In the genomic region with DNA sequence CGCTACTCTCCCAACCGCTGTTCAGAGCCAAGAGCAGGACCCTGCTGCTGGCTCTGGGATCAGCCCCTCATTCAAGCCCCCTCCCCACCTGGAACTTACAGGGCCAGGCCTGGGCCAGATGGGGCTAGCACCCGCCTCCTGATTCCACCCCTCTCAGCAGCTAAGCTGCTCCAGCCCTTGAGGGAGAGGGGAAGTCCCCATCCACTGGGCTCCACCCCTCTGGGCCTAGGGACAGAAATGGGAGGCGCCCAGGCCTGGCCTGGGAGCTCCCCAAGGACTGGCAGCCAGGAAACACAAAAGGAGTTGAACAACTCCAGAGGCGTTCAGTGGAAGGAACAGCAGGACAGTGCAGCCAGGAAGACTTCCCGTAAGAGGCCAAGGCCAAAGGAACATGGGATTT, we compare ENCODE assay signal across 8 mouse cellular contexts. TPM values are rescaled to one million over a fixed set of nuclear protein-coding genes. Genes with fewer than 3 reads are reported as not detected.
DNase-seq lines count a peak whose midpoint lies in the region; ATAC-seq and TF ChIP-seq lines count a peak whose summit lies in the region.

No protein-coding gene starts in this region.

- peak overlapping the region; percentile 98 for H3K4me2 ChIP-seq in forebrain, embryonic 12.5 days
- H3K4me2 ChIP-seq in heart, postnatal 0 days (ENCODE audit: low read depth, low read length): peak overlapping the region; percentile 76
- peak overlapping the region; percentile 88 for H3K4me2 ChIP-seq in lung, embryonic 14.5 days

- TF ChIP-seq RAD21 in MEL (IDR thresholded peaks at IDR 0.05; ENCODE audit: low read depth, low read length): no peak

- no peaks in the 10 kb centered on the region for H3K79me2 ChIP-seq in MEL (ENCODE audit: control insufficient read depth, insufficient read depth, low read length, poor library complexity)

- ATAC-seq in forebrain, embryonic 12.5 days (ENCODE audit: low FRiP score): peak; percentile 66
- ATAC-seq in heart, postnatal 0 days (ENCODE audit: insufficient read depth, low read depth): peak; percentile 82
- ATAC-seq in lung, embryonic 14.5 days (ENCODE audit: insufficient read depth): peak; percentile 86
- ATAC-seq in activated CD4-positive, CD25-positive, alpha-beta regulatory T cell, adult 4 months: no peak

- TF ChIP-seq EP300 in MEL (IDR thresholded peaks at IDR 0.05; ENCODE audit: low read depth in 1 of 2, low read length in 2 of 2): no peak
- no peak for TF ChIP-seq EP300 in heart, postnatal 0 days (IDR thresholded peaks at IDR 0.05; ENCODE audit: low read depth)

- peaks cover 2 to 11% of the 10 kb centered on the region in 2 experiments for H3K4me1 ChIP-seq in MEL (ENCODE audit: control insufficient read depth in 1 of 2, insufficient read depth in 2 of 2, low read length in 2 of 2)
- H3K4me1 ChIP-seq in forebrain, embryonic 12.5 days: peaks cover 73% of the 10 kb centered on the region
- peaks cover 17% of the 10 kb centered on the region; the same call in 1 of the 2 replicates for H3K4me1 ChIP-seq in heart, postnatal 0 days (ENCODE audit: control insufficient read depth, insufficient read depth)
- peaks cover 4% of the 10 kb centered on the region; the same call in 1 of the 2 replicates for H3K4me1 ChIP-seq in lung, embryonic 14.5 days (ENCODE audit: insufficient read depth)

- peak overlapping the region; percentile 39 for H3K9ac ChIP-seq in MEL (ENCODE audit: control insufficient read depth, low read depth, low read length, poor library complexity, severe bottlenecking)
- H3K9ac ChIP-seq in forebrain, embryonic 12.5 days: peak overlapping the region; percentile 61
- H3K9ac ChIP-seq in heart, postnatal 0 days (replicated peaks; ENCODE audit: low read depth, low read length): peak overlapping the region; percentile 40; the same call in 1 of the 2 replicates
- H3K9ac ChIP-seq in lung, embryonic 14.5 days: peak overlapping the region; percentile 59

- H3K36me3 ChIP-seq in MEL (ENCODE audit: control insufficient read depth in 1 of 2, insufficient read depth in 2 of 2, low read length in 2 of 2): peaks cover 0 to 2% of the 10 kb centered on the region in 2 experiments; a peak in 1 of 4 replicates
- H3K36me3 ChIP-seq in forebrain, embryonic 12.5 days (replicated peaks): no peaks in the 10 kb centered on the region
- H3K36me3 ChIP-seq in heart, postnatal 0 days (replicated peaks; ENCODE audit: control insufficient read depth, insufficient read depth, low read length): no peaks in the 10 kb centered on the region
- H3K36me3 ChIP-seq in lung, embryonic 14.5 days (ENCODE audit: insufficient read depth): no peaks in the 10 kb centered on the region

- no peak for TF ChIP-seq CTCF in MEL (IDR thresholded peaks at IDR 0.05 in 2 of 3, conservative IDR thresholded peaks at IDR 0.05 in 1 of 3; ENCODE audit: control insufficient read depth in 1 of 3, insufficient read depth in 1 of 3, low read depth in 2 of 3, low read length in 3 of 3, poor library complexity in 1 of 3, severe bottlenecking in 1 of 3)
- no peak for TF ChIP-seq CTCF in heart, postnatal 0 days (IDR thresholded peaks at IDR 0.05; ENCODE audit: low read depth)
- no peak for TF ChIP-seq CTCF in lung, embryonic 14.5 days (IDR thresholded peaks at IDR 0.05; ENCODE audit: low read depth)

- H3K4me3 ChIP-seq in MEL (ENCODE audit: control insufficient read depth in 1 of 2, insufficient read depth in 1 of 2, low read depth in 2 of 2, low read length in 2 of 2): peak overlapping the region; percentile 59 to 94
- H3K4me3 ChIP-seq in forebrain, embryonic 12.5 days (replicated peaks): peak overlapping the region; percentile 50
- H3K4me3 ChIP-seq in heart, postnatal 0 days (ENCODE audit: low read depth, low read length): peak overlapping the region; percentile 45
- peak overlapping the region; percentile 49 for H3K4me3 ChIP-seq in lung, embryonic 14.5 days (ENCODE audit: low read depth, low read length)

- TF ChIP-seq POLR2A in MEL (IDR thresholded peaks at IDR 0.05; ENCODE audit: control insufficient read depth in 1 of 2, insufficient read depth in 1 of 2, low read depth in 1 of 2, low read length in 2 of 2, poor library complexity in 1 of 2): no peak

- peak; percentile 76 for DNase-seq in MEL (ENCODE audit: low read depth, low spot score)
- DNase-seq in adrenal gland, adult 8-10 months: peak; percentile 84
- DNase-seq in heart, postnatal 0 days (ENCODE audit: low spot score): peak; percentile 88
- peak; percentile 86 for DNase-seq in kidney, postnatal 14 days
- DNase-seq in lung, embryonic 14.5 days: peak; percentile 91
- peak; percentile 79 for DNase-seq in ovary, postnatal 14 days (ENCODE audit: low spot score)

- H3K27ac ChIP-seq in MEL (ENCODE audit: control insufficient read depth, low read depth, low read length): no peak overlapping the region
- peak overlapping the region; percentile 86 for H3K27ac ChIP-seq in forebrain, embryonic 12.5 days
- H3K27ac ChIP-seq in heart, postnatal 0 days (ENCODE audit: low read depth): 0 out of 2 replicates have a peak overlapping the region, but pooled peaks have one; percentile 31
- H3K27ac ChIP-seq in lung, embryonic 14.5 days (ENCODE audit: low read depth): 0 out of 2 replicates have a peak overlapping the region, but pooled peaks have one; percentile 27

- peaks cover 2 to 10% of the 10 kb centered on the region in 2 experiments; a peak in 3 of 4 replicates for H3K27me3 ChIP-seq in MEL (ENCODE audit: control insufficient read depth in 1 of 2, insufficient read depth in 2 of 2, low read length in 2 of 2)
- peaks cover 84% of the 10 kb centered on the region for H3K27me3 ChIP-seq in forebrain, embryonic 12.5 days
- H3K27me3 ChIP-seq in heart, postnatal 0 days (ENCODE audit: control insufficient read depth, insufficient read depth, low read length): peaks cover 55% of the 10 kb centered on the region
- peaks cover 64% of the 10 kb centered on the region for H3K27me3 ChIP-seq in lung, embryonic 14.5 days (ENCODE audit: insufficient read depth, low read length)

- no peaks in the 10 kb centered on the region for H3K9me3 ChIP-seq in MEL (replicated peaks; ENCODE audit: insufficient read depth, low read length)
- no peaks in the 10 kb centered on the region for H3K9me3 ChIP-seq in forebrain, embryonic 12.5 days
- H3K9me3 ChIP-seq in heart, postnatal 0 days (replicated peaks; ENCODE audit: control insufficient read depth, low read length): no peaks in the 10 kb centered on the region
- H3K9me3 ChIP-seq in lung, embryonic 14.5 days (ENCODE audit: low read depth, low read length): no peaks in the 10 kb centered on the region

- 0% methylated on average over 5 of the region's 6 CpGs for WGBS in forebrain, embryonic 12.5 days
- WGBS in heart, postnatal 0 days: 10% methylated on average over 5 of the region's 6 CpGs
- 11% methylated on average over 5 of the region's 6 CpGs for WGBS in lung, embryonic 14.5 days

TF ChIP-seq in MEL, 35 proteins besides CTCF, POLR2A, EP300 and RAD21:
- TF ChIP-seq NRF1 (IDR thresholded peaks at IDR 0.05; ENCODE audit: insufficient read depth, low read depth, low read length, poor library complexity, severe bottlenecking) (no peak), ZKSCAN1 (IDR thresholded peaks at IDR 0.05; ENCODE audit: low read depth, low read length) (no peak), MXI1 (IDR thresholded peaks at IDR 0.05; ENCODE audit: low read depth, low read length) (0 out of 2 replicates have a peak, but pooled peaks have one; percentile 2)

RNA-seq across cellular contexts. Expression of gene Foxo6, which starts 4.0 kb away (rescaled TPM):
- 0.23 and 0.31 TPM in 2 replicates for total RNA-seq in MEL (2012; rRNA removed)
- polyA plus RNA-seq in MEL (2012; ENCODE audit: insufficient read depth in 1 of 2, insufficient read length in 2 of 2, low read depth in 1 of 2, low replicate concordance in 2 of 2, missing spikeins in 1 of 2): 1 to 10 TPM in 1 of 2 experiments, not detected in 1; 3.4 TPM
- 1 to 10 TPM in 2 of 4 experiments, under 1 TPM in 2; 0.90 to 1.6 (median 1.1) TPM for total RNA-seq in adrenal gland, adult 8-10 months (2022)
- 0.96 and 1.1 TPM in 2 replicates for polyA plus RNA-seq in forebrain, embryonic 12.5 days (2016; fragmentation: Nextera tagmentation; extraction: Ambion mirVana)
- total RNA-seq in heart, postnatal 0 days (2014; rRNA removed; ENCODE audit: low replicate concordance): 1.8 and 4.0 TPM in 2 replicates
- polyA plus RNA-seq in heart, postnatal 0 days (2015; fragmentation: Nextera tagmentation; extraction: Ambion mirVana): 0.19 and 0.38 TPM in 2 replicates
- 0.11 and 0.34 TPM in 2 replicates for polyA plus RNA-seq in lung, embryonic 14.5 days (2014; fragmentation: Nextera tagmentation; extraction: Ambion mirVana)
- polyA plus RNA-seq in activated CD4-positive, CD25-positive, alpha-beta regulatory T cell, adult 4 months (2017; shearing (Covaris generic)): not detected
